Mouse (Mus musculus) thymus, adult 2 months (tissue): Measurements from ENCODE around the gene Gm1979.
"Not testable (repeated sequence)": the region's sequence is repeated elsewhere in the genome, so short reads cannot be mapped to it uniquely, and the experiment has no call there.

ENCODE experiments used
- CTCF ChIP-seq: fragments of 200-500 bp; IDR thresholded peaks from 2 replicates; pipeline ENCODE4 v1.5.1; 2012; ENCODE audit warnings: mild to moderate bottlenecking, control low read depth, low read length, moderate library complexity, borderline replicate concordance; ENCODE audit not compliant: control insufficient read depth, poor library complexity, insufficient read depth; ENCODE audit errors: extremely low read depth
- POLR2A ChIP-seq: fragments of 200-500 bp; IDR thresholded peaks from 2 replicates; pipeline ENCODE4 v1.6.1; 2012; ENCODE audit warnings: mild to moderate bottlenecking, low read length, control low read depth, moderate library complexity; ENCODE audit not compliant: control insufficient read depth, poor library complexity, insufficient read depth; ENCODE audit errors: extremely low read depth

GRCm38 (mm10) chr5:26039458-26039857 is 34.9 kb upstream of the Gm1979 start, which contains the start of gene Speer4a:
- TF ChIP-seq CTCF, POLR2A: not testable (repeated sequence)
